8 mouse cellular contexts compared by ENCODE assay signal in genomic region chr16:72356515-72357357, GRCm38 (mm10). TPM values are rescaled to one million over a fixed set of nuclear protein-coding genes. Genes with fewer than 3 reads are reported as not detected.
DNase-seq lines count a peak whose midpoint lies in the region; ATAC-seq and TF ChIP-seq lines count a peak whose summit lies in the region.

No protein-coding gene starts in this region.

- H3K4me1 ChIP-seq in forebrain, embryonic 13.5 days, result no peaks in the 10 kb centered on the region
- no peaks in the 10 kb centered on the region for H3K4me1 ChIP-seq in forebrain, embryonic 15.5 days
- H3K4me1 ChIP-seq in embryonic facial prominence, embryonic 14.5 days (ENCODE audit: control insufficient read depth, insufficient read depth, low read length), result no peaks in the 10 kb centered on the region

- intact Hi-C loops in left cerebral cortex, adult 2 months (cut with DNase I), result loop anchor here (5.0 kb wide), 3 partner anchors 134 to 621 kb away; no protein-coding TSS in a partner anchor

- H3K9me3 ChIP-seq in forebrain, embryonic 13.5 days (replicated peaks), result no peaks in the 10 kb centered on the region
- H3K9me3 ChIP-seq in forebrain, embryonic 15.5 days, result no peaks in the 10 kb centered on the region
- no peaks in the 10 kb centered on the region for H3K9me3 ChIP-seq in embryonic facial prominence, embryonic 14.5 days (ENCODE audit: control insufficient read depth, low read length)

- peak; percentile 79 for TF ChIP-seq CTCF in left cerebral cortex, adult 2 months (IDR thresholded peaks at IDR 0.05)

- no peaks in the 10 kb centered on the region for H3K36me3 ChIP-seq in forebrain, embryonic 13.5 days (ENCODE audit: poor library complexity, severe bottlenecking)
- no peaks in the 10 kb centered on the region for H3K36me3 ChIP-seq in forebrain, embryonic 15.5 days
- no peaks in the 10 kb centered on the region for H3K36me3 ChIP-seq in embryonic facial prominence, embryonic 14.5 days (ENCODE audit: control insufficient read depth, insufficient read depth, low read length)

- H3K27me3 ChIP-seq in forebrain, embryonic 13.5 days, result no peaks in the 10 kb centered on the region
- no peaks in the 10 kb centered on the region for H3K27me3 ChIP-seq in forebrain, embryonic 15.5 days
- H3K27me3 ChIP-seq in embryonic facial prominence, embryonic 14.5 days (replicated peaks; ENCODE audit: control insufficient read depth, insufficient read depth, low read length), result no peaks in the 10 kb centered on the region; the same call in 1 of the 2 replicates

- DNase-seq in left cerebral cortex, adult 2 months (ENCODE audit: extremely low spot score in 1 of 2, low spot score in 2 of 2), result peak in 1 of 2 experiments; percentile 17
- no peak for DNase-seq in left cerebral cortex, adult 11 months (ENCODE audit: low spot score)
- DNase-seq in ES-CJ7 (ENCODE audit: low read depth, low spot score), result peak; percentile 28
- peak; percentile 70 for DNase-seq in embryonic facial prominence, embryonic 14.5 days (ENCODE audit: low spot score)
- no peak for DNase-seq in spleen, postnatal 14 days (ENCODE audit: low spot score in 2 of 2)

- no peak overlapping the region for H3K9ac ChIP-seq in forebrain, embryonic 13.5 days
- no peak overlapping the region for H3K9ac ChIP-seq in forebrain, embryonic 15.5 days (replicated peaks)
- no peak overlapping the region for H3K9ac ChIP-seq in embryonic facial prominence, embryonic 14.5 days (ENCODE audit: low read depth, low read length)

- ATAC-seq in forebrain, embryonic 13.5 days, result 0 out of 2 replicates have a peak, but pooled peaks have one; percentile 33
- no peak for ATAC-seq in forebrain, embryonic 15.5 days (replicated peaks)
- no peak for ATAC-seq in embryonic facial prominence, embryonic 14.5 days (ENCODE audit: low read depth)
- ATAC-seq in frontal cortex, adult (ENCODE audit: low TSS enrichment), result no peak

- H3K4me2 ChIP-seq in forebrain, embryonic 13.5 days, result no peak overlapping the region
- H3K4me2 ChIP-seq in forebrain, embryonic 15.5 days (replicated peaks), result no peak overlapping the region
- H3K4me2 ChIP-seq in embryonic facial prominence, embryonic 14.5 days (ENCODE audit: low read depth, low read length), result no peak overlapping the region

- 89% methylated on average over 2 of the region's 2 CpGs for WGBS in forebrain, embryonic 13.5 days
- WGBS in forebrain, embryonic 15.5 days, result 82% methylated on average over 2 of the region's 2 CpGs
- 60% methylated on average over 2 of the region's 2 CpGs for WGBS in embryonic facial prominence, embryonic 14.5 days

- no peak overlapping the region for H3K4me3 ChIP-seq in forebrain, embryonic 13.5 days
- no peak overlapping the region for H3K4me3 ChIP-seq in forebrain, embryonic 15.5 days
- no peak overlapping the region for H3K4me3 ChIP-seq in left cerebral cortex, adult 2 months
- H3K4me3 ChIP-seq in embryonic facial prominence, embryonic 14.5 days (ENCODE audit: low read depth, low read length), result no peak overlapping the region

- no peak overlapping the region for H3K27ac ChIP-seq in forebrain, embryonic 13.5 days
- H3K27ac ChIP-seq in forebrain, embryonic 15.5 days (replicated peaks), result no peak overlapping the region
- no peak overlapping the region for H3K27ac ChIP-seq in left cerebral cortex, adult 2 months
- H3K27ac ChIP-seq in embryonic facial prominence, embryonic 14.5 days (replicated peaks; ENCODE audit: low read depth, low read length), result no peak overlapping the region

RNA-seq across cellular contexts. Expression of gene Robo1, which starts 48.6 kb away (rescaled TPM):
- 36.9 and 38.1 TPM in 2 replicates for polyA plus RNA-seq in forebrain, embryonic 13.5 days (2015; fragmentation: Nextera tagmentation; extraction: Ambion mirVana)
- 52.6 and 54.0 TPM in 2 replicates for polyA plus RNA-seq in forebrain, embryonic 15.5 days (2015; fragmentation: Nextera tagmentation; extraction: Ambion mirVana)
- total RNA-seq in left cerebral cortex, adult 2 months (2021), result 10 to 100 TPM; 50.3 to 55.6 TPM
- polyA plus RNA-seq in embryonic facial prominence, embryonic 14.5 days (2014; fragmentation: Nextera tagmentation; extraction: Ambion mirVana), result 32.6 and 37.6 TPM in 2 replicates

Comparison
In these comparisons a context has a peak if more than half of its experiments do, and no peak if none do; other contexts are left out.
1. DNase-seq: peak in ES-CJ7 (single experiment) and embryonic facial prominence, embryonic 14.5 days (single experiment); none in left cerebral cortex, adult 11 months (single experiment) and spleen, postnatal 14 days (0 of 2).